In the genomic region with DNA sequence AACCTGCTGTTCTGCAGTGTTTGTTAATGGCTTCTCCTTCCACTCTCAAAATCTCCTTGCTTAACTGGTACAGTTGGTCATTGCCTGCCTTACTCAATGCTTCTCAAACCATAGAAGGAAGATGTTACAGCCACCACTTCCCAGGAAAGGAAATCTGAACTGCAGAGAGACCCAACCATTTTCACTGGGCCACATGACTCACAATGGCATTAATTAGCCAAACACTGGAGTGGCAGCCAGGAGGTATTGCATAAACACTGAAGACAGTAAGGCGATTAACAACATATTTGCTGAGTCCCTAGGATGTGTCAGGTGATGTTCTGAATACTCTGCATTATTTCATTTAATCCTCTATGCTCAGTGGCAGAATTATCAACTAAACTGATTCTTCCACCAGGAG, we compare ENCODE assay signal across 27 mouse cellular contexts. TPM values are rescaled to one million over a fixed set of nuclear protein-coding genes. Genes with fewer than 3 reads are reported as not detected.
DNase-seq lines count a peak whose midpoint lies in the region; ATAC-seq and TF ChIP-seq lines count a peak whose summit lies in the region.
"Had no signal": no experiment of that assay in that cellular context is flagged by ENCODE, and none has a peak within 500 bp of the region (broad histone marks: within the 10 kb centered on the region; RNA-seq: fewer than 3 reads in every experiment).

No protein-coding gene starts in this region.

- H3K4me3 ChIP-seq in hindbrain, embryonic 14.5 days (replicated peaks; ENCODE audit: low read length): no peak overlapping the region
- H3K4me3 ChIP-seq in hindbrain, embryonic 12.5 days: no peak overlapping the region
- H3K4me3 ChIP-seq in hindbrain, embryonic 16.5 days (ENCODE audit: low read length): no peak overlapping the region
- no peak overlapping the region for H3K4me3 ChIP-seq in midbrain, embryonic 16.5 days (ENCODE audit: low read depth, low read length)
- H3K4me3 ChIP-seq: left cerebral cortex, adult 2 months; megakaryocyte, embryonic 14.5 days; neural tube, embryonic 13.5 days had no signal

- peak overlapping the region; percentile 44 for H3K27ac ChIP-seq in hindbrain, embryonic 14.5 days
- H3K27ac ChIP-seq in hindbrain, embryonic 12.5 days: no peak overlapping the region
- peak overlapping the region; percentile 9; the same call in 1 of the 2 replicates for H3K27ac ChIP-seq in hindbrain, embryonic 16.5 days (ENCODE audit: low read depth, low read length)
- peak overlapping the region; percentile 70 for H3K27ac ChIP-seq in midbrain, embryonic 16.5 days (ENCODE audit: low read length)
- H3K27ac ChIP-seq: left cerebral cortex, adult 2 months; liver, embryonic 14.5 days had no signal

- H3K9ac ChIP-seq in hindbrain, embryonic 14.5 days: no peak overlapping the region
- no peak overlapping the region for H3K9ac ChIP-seq in hindbrain, embryonic 12.5 days
- no peak overlapping the region for H3K9ac ChIP-seq in hindbrain, embryonic 16.5 days (ENCODE audit: low read depth, low read length)
- H3K9ac ChIP-seq in midbrain, embryonic 16.5 days (ENCODE audit: low read depth, low read length): no peak overlapping the region
- H3K9ac ChIP-seq: liver, embryonic 14.5 days; lung, embryonic 14.5 days; neural tube, embryonic 13.5 days had no signal

- in situ Hi-C loops in Patski (cut with MboI; ENCODE audit: low pct_unique_long_range_greater_than_20kb): no loop called here

- no peak for ATAC-seq in hindbrain, embryonic 14.5 days (ENCODE audit: low FRiP score)
- no peak for ATAC-seq in hindbrain, embryonic 12.5 days (ENCODE audit: low FRiP score)
- ATAC-seq in Patski: no peak
- 0 out of 2 replicates have a peak, but pooled peaks have one; percentile 4 for ATAC-seq in hindbrain, embryonic 16.5 days
- 0 out of 2 replicates have a peak, but pooled peaks have one; percentile 32 for ATAC-seq in midbrain, embryonic 16.5 days

- no peak for DNase-seq in hindbrain, embryonic 14.5 days (ENCODE audit: low spot score)
- peak; percentile 1 for DNase-seq in Patski (ENCODE audit: low read depth, low spot score)
- no peak for DNase-seq in gastrocnemius, postnatal 10 days
- DNase-seq in gastrocnemius, adult 8-10 months (ENCODE audit: low spot score in 2 of 2): no peak
- DNase-seq: adrenal gland, adult 8-10 months; cerebellum, adult 8-10 months; cerebellum, postnatal 36 days; gastrocnemius, postnatal 25 days; kidney, adult 2 months; kidney, postnatal 10 days; lung, embryonic 14.5 days; right cerebral cortex, adult 18-20 months had no signal

- WGBS in hindbrain, embryonic 14.5 days: 79% methylated on average over 1 of the region's 1 CpGs
- 69% methylated on average over 1 of the region's 1 CpGs for WGBS in hindbrain, embryonic 12.5 days
- WGBS in hindbrain, embryonic 16.5 days: 64% methylated on average over 1 of the region's 1 CpGs
- WGBS in midbrain, embryonic 16.5 days: 58% methylated on average over 1 of the region's 1 CpGs

- CTCF ChIA-PET in Patski (lab: Charles Lee): no interaction called here

- no peaks in the 10 kb centered on the region for H3K27me3 ChIP-seq in hindbrain, embryonic 14.5 days (ENCODE audit: control insufficient read depth, insufficient read depth, low read length)
- H3K27me3 ChIP-seq in hindbrain, embryonic 12.5 days: no peaks in the 10 kb centered on the region
- peaks cover 3% of the 10 kb centered on the region for H3K27me3 ChIP-seq in Patski
- no peaks in the 10 kb centered on the region; the same call in 1 of the 2 replicates for H3K27me3 ChIP-seq in hindbrain, embryonic 16.5 days (replicated peaks; ENCODE audit: control insufficient read depth, insufficient read depth, low read length)
- H3K27me3 ChIP-seq in midbrain, embryonic 16.5 days (ENCODE audit: control insufficient read depth, insufficient read depth, low read depth, low read length): no peaks in the 10 kb centered on the region
- H3K27me3 ChIP-seq: neural tube, embryonic 13.5 days had no signal

- POLR2A ChIA-PET in Patski (lab: Charles Lee): no interaction called here

- H3K4me2 ChIP-seq in hindbrain, embryonic 14.5 days (replicated peaks): no peak overlapping the region
- no peak overlapping the region for H3K4me2 ChIP-seq in hindbrain, embryonic 12.5 days (replicated peaks)
- no peak overlapping the region for H3K4me2 ChIP-seq in hindbrain, embryonic 16.5 days (ENCODE audit: low read length)
- H3K4me2 ChIP-seq in midbrain, embryonic 16.5 days (ENCODE audit: low read length): no peak overlapping the region
- H3K4me2 ChIP-seq: lung, embryonic 14.5 days; neural tube, embryonic 13.5 days had no signal

- no peaks in the 10 kb centered on the region for H3K9me3 ChIP-seq in hindbrain, embryonic 14.5 days (ENCODE audit: control insufficient read depth, low read length)
- H3K9me3 ChIP-seq in hindbrain, embryonic 12.5 days (replicated peaks): 0 out of 2 replicates have a peak, but pooled peaks cover 5% of the 10 kb centered on the region
- no peaks in the 10 kb centered on the region for H3K9me3 ChIP-seq in hindbrain, embryonic 16.5 days (ENCODE audit: control insufficient read depth, low read length)
- no peaks in the 10 kb centered on the region for H3K9me3 ChIP-seq in midbrain, embryonic 16.5 days (replicated peaks; ENCODE audit: control insufficient read depth, low read length, poor library complexity, severe bottlenecking)
- H3K9me3 ChIP-seq: megakaryocyte, embryonic 14.5 days; neural tube, embryonic 13.5 days had no signal

- H3K4me1 ChIP-seq in hindbrain, embryonic 14.5 days (replicated peaks; ENCODE audit: control insufficient read depth, insufficient read depth, low read length): no peaks in the 10 kb centered on the region; the same call in 1 of the 2 replicates
- peaks cover 11% of the 10 kb centered on the region for H3K4me1 ChIP-seq in hindbrain, embryonic 12.5 days
- peaks cover 7% of the 10 kb centered on the region; the same call in 1 of the 2 replicates for H3K4me1 ChIP-seq in hindbrain, embryonic 16.5 days (ENCODE audit: control insufficient read depth, insufficient read depth, low read depth, low read length)
- H3K4me1 ChIP-seq in midbrain, embryonic 16.5 days (ENCODE audit: control insufficient read depth, insufficient read depth, low read length): peaks cover 12% of the 10 kb centered on the region
- H3K4me1 ChIP-seq: megakaryocyte, embryonic 14.5 days had no signal

- no peaks in the 10 kb centered on the region for H3K36me3 ChIP-seq in hindbrain, embryonic 14.5 days (replicated peaks; ENCODE audit: control insufficient read depth, insufficient read depth)
- no peaks in the 10 kb centered on the region for H3K36me3 ChIP-seq in hindbrain, embryonic 12.5 days
- H3K36me3 ChIP-seq in hindbrain, embryonic 16.5 days (ENCODE audit: control insufficient read depth, insufficient read depth, low read length): no peaks in the 10 kb centered on the region
- no peaks in the 10 kb centered on the region for H3K36me3 ChIP-seq in midbrain, embryonic 16.5 days (ENCODE audit: control insufficient read depth, insufficient read depth, low read length)
- H3K36me3 ChIP-seq: neural tube, embryonic 13.5 days had no signal

- no peak for TF ChIP-seq CTCF in Patski (IDR thresholded peaks at IDR 0.05)

RNA-seq across cellular contexts. Expression of a gene that starts 13.9 kb away (rescaled TPM):
- polyA plus RNA-seq in hindbrain, embryonic 14.5 days (2014; fragmentation: Nextera tagmentation; extraction: Ambion mirVana): 0.07 TPM in 2 replicates
- polyA plus RNA-seq in hindbrain, embryonic 12.5 days (2016; fragmentation: Nextera tagmentation; extraction: Ambion mirVana): not detected in 2 replicates
- polyA plus RNA-seq in Patski (2021): not detected
- polyA plus RNA-seq in hindbrain, embryonic 16.5 days (2015; fragmentation: Nextera tagmentation; extraction: Ambion mirVana): 0.10 and 0.11 TPM in 2 replicates
- polyA plus RNA-seq in midbrain, embryonic 16.5 days (2015; fragmentation: Nextera tagmentation; extraction: Ambion mirVana): 0.65 and 0.75 TPM in 2 replicates
- not detected for total RNA-seq in gastrocnemius, postnatal 10 days (2021)
- total RNA-seq in gastrocnemius, adult 8-10 months (2022): not detected
- total RNA-seq: adrenal gland, adult 8-10 months; ES-E14; gastrocnemius, postnatal 25 days; heart, adult 8-10 months; heart, postnatal 25 days had no signal
- polyA plus RNA-seq: embryonic facial prominence, embryonic 14.5 days; heart, embryonic 14.5 days; intestine, embryonic 14.5 days; kidney, adult 2 months; liver, embryonic 14.5 days; lung, embryonic 14.5 days; neural tube, embryonic 13.5 days; stomach, embryonic 16.5 days; thymus, postnatal 0 days had no signal

RNA-seq across cellular contexts. Expression of a gene that starts 53.1 kb away (rescaled TPM):
- 296 and 309 TPM in 2 replicates for polyA plus RNA-seq in hindbrain, embryonic 14.5 days (2014; fragmentation: Nextera tagmentation; extraction: Ambion mirVana)
- polyA plus RNA-seq in hindbrain, embryonic 12.5 days (2016; fragmentation: Nextera tagmentation; extraction: Ambion mirVana): 440 and 489 TPM in 2 replicates
- polyA plus RNA-seq in Patski (2021): 283 TPM
- 298 and 312 TPM in 2 replicates for polyA plus RNA-seq in hindbrain, embryonic 16.5 days (2015; fragmentation: Nextera tagmentation; extraction: Ambion mirVana)
- 286 and 305 TPM in 2 replicates for polyA plus RNA-seq in midbrain, embryonic 16.5 days (2015; fragmentation: Nextera tagmentation; extraction: Ambion mirVana)
- 100 to 1,000 TPM; 155 to 170 TPM for total RNA-seq in gastrocnemius, postnatal 10 days (2021)
- 100 to 1,000 TPM; 130 to 142 (median 138) TPM for total RNA-seq in gastrocnemius, adult 8-10 months (2022)

Comparison
In these comparisons a context has a peak if more than half of its experiments do, and no peak if none do; other contexts are left out.
1. ATAC-seq: peak in hindbrain, embryonic 16.5 days (single experiment) and midbrain, embryonic 16.5 days (single experiment); none in hindbrain, embryonic 14.5 days (single experiment), hindbrain, embryonic 12.5 days (single experiment) and Patski (single experiment).